22 mouse cellular contexts compared by ENCODE assay signal in genomic region chr3:58631693-58632092, GRCm38 (mm10). TPM values are rescaled to one million over a fixed set of nuclear protein-coding genes. Genes with fewer than 3 reads are reported as not detected.
"Had no signal": no experiment of that assay in that cellular context is flagged by ENCODE, and none has a peak within 500 bp of the region (broad histone marks: within the 10 kb centered on the region; RNA-seq: fewer than 3 reads in every experiment).

No protein-coding gene starts in this region.

- ATAC-seq: liver, postnatal 0 days; lung, postnatal 0 days; midbrain, embryonic 13.5 days; midbrain, embryonic 15.5 days had no signal

- H3K4me3 ChIP-seq: liver, embryonic 15.5 days; lung, embryonic 15.5 days; megakaryocyte, embryonic 14.5 days; midbrain, embryonic 13.5 days; midbrain, embryonic 15.5 days; neural tube, embryonic 12.5 days had no signal

- H3K27me3 ChIP-seq: liver, embryonic 15.5 days; lung, embryonic 15.5 days; midbrain, embryonic 13.5 days; midbrain, embryonic 15.5 days; neural tube, embryonic 12.5 days had no signal

- H3K4me1 ChIP-seq: liver, embryonic 15.5 days had no signal

- H3K4me2 ChIP-seq: liver, embryonic 15.5 days; lung, embryonic 15.5 days; midbrain, embryonic 11.5 days; midbrain, embryonic 13.5 days; midbrain, embryonic 15.5 days; neural tube, embryonic 12.5 days had no signal

- H3K9ac ChIP-seq: liver, embryonic 15.5 days; liver, postnatal 0 days; lung, embryonic 15.5 days; midbrain, embryonic 13.5 days; midbrain, embryonic 15.5 days; neural tube, embryonic 12.5 days had no signal

- H3K9me3 ChIP-seq: liver, embryonic 15.5 days; lung, embryonic 15.5 days; megakaryocyte, embryonic 14.5 days; midbrain, embryonic 13.5 days; midbrain, embryonic 15.5 days; neural tube, embryonic 12.5 days had no signal

- H3K36me3 ChIP-seq: liver, embryonic 15.5 days; lung, embryonic 15.5 days; midbrain, embryonic 13.5 days; midbrain, embryonic 15.5 days; neural tube, embryonic 12.5 days had no signal

- H3K27ac ChIP-seq: liver, embryonic 15.5 days; lung, embryonic 15.5 days; macrophage; midbrain, embryonic 13.5 days; midbrain, embryonic 15.5 days; neural tube, embryonic 12.5 days had no signal

- DNase-seq: liver, postnatal 0 days; lung, adult 2 months; lung, postnatal 14 days; lung, postnatal 36 days; right cerebral cortex, postnatal 14 days; spleen, adult 18-20 months; thymus, adult 2 months; thymus, postnatal 25 days; thymus, postnatal 4 days had no signal

RNA-seq across cellular contexts. Expression of gene Erich6, which starts 5.3 kb away (rescaled TPM):
- total RNA-seq: monocyte, adult 5-6 weeks; neutrophil, adult 5-6 weeks had no signal
- polyA plus RNA-seq: liver, embryonic 15.5 days; liver, postnatal 0 days; lung, embryonic 15.5 days; lung, postnatal 0 days; macrophage; small intestine, adult 2 months; stomach, embryonic 14.5 days; thymus, adult 2 months had no signal
